Mouse (Mus musculus) spleen, embryonic (tissue): Measurements from ENCODE around the gene Nacc2.

ENCODE experiments used
- CTCF ChIA-PET: fragments of 350-600 bp; sonication (Branson Sonifier 250); formaldehyde crosslinking; loops from one replicate; lab custom pipeline; 2022; lab: Charles Lee

The Nacc2 gene

DNA sequence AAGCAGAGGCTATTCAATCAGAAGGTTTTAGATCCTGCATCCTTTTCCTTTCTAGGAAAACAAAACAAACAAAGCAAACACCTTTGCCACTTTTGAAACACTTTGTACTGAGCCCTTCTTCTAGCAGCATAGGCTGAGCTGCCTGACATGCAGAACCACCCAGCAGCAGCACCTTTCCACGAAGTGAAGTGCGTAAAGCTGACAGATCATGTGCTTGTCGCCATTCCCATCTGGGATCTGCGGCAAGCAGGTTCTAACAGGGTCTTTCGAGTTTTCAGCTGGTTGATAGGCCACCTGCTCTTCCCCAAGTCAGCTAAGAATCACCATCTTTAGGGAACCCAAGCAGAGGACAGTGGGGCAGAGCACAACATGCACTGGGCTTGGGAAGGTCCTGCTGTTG is 66.8 kb downstream of the Nacc2 start:
- CTCF ChIA-PET = no interaction called here

DNA sequence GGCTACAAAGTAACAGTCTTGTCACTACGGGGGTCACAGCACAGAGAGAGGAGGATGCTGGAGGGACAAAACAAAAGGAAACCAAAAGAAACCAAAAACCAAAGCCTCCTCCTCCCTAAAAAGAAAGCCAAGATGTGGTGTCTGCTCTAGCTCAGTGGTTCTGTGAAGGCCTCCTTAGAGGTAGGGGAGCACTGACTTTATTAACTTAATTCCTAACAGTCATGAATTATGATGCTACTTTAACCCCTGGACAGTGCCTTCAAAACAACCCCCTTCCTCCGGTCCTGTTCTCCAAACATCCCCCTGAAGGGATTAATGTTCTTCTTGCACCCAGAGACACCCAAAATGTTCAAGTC is 67.3 kb downstream of the Nacc2 start:
- CTCF ChIA-PET = no interaction called here

DNA sequence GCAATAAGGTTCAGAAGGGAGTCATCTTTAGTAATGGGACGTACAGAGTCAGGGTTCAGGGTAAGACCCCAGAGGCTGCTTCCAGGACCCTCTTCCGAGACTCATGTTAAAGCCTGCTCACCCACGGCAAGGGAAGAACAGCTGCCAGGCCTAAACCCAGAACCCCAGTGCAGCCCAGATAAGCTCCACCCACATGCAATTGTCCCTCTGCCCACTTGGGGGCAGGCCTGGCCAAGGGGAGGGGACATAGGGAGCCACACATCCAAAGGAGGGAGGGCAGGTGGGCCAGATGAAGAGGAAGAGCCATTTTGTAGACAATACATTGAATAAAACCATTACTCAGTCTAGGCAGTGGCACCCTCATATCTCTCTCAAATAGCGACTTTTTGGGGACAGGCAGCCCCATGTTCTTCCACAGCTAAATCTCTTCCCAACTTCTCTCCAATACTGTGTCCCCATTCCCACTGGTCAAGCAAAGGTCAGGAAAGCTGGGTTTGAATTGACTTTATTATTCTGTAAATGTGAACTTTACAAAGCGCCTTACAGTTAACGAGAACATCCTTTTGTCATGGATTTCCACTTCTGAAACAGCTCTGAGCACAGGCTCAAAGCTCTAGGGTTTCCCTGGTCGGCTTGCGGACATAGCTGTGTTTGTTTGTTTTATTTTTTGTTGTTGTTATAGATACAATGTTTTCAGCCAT is 67.8 kb downstream of the Nacc2 start:
- CTCF ChIA-PET = no interaction called here

DNA sequence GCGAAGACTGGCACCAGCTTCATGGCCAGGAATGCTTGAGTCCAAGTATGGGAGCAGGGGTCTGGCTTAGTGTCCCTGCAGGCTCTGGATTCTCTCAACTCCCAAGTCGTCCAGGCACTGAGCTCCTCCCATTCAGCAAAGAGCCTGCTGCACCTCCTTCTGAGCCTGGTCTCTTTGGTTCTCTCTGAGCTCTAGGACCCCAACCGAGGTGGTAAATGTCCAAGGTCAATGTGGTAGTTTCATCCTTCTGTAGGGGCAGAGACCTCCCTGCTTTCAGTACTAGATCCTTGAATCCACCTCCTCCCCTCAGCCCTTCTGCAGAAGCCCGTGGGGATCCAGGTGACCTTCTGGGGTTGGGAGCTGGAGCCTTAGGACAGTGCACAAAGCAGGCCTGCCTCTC is 70.2 kb downstream of the Nacc2 start:
- CTCF ChIA-PET = no interaction called here

DNA sequence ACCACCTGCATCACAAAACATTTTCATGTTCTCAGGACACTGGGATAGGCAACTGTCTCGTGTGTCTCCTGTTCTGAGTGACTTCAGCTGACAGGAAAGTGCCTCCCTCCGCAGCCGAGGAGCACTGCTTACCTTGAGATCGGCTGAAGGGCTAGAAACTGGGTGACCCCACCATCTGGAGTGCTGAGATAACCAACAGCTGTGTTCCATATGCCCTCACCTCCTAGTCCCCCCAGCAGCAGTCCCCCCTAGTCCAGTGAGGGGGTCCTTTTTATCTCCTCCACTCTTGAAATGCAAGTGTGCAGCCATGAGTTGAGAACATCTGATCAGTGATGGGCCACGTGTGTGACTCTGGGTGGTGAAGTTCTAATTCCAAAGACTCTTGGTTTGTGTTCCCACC is 74.2 kb downstream of the Nacc2 start:
- CTCF ChIA-PET = interaction anchor here (0.6 kb wide), 1 partner anchor 19 kb away, joined by 13 read pairs; no protein-coding TSS in a partner anchor

DNA sequence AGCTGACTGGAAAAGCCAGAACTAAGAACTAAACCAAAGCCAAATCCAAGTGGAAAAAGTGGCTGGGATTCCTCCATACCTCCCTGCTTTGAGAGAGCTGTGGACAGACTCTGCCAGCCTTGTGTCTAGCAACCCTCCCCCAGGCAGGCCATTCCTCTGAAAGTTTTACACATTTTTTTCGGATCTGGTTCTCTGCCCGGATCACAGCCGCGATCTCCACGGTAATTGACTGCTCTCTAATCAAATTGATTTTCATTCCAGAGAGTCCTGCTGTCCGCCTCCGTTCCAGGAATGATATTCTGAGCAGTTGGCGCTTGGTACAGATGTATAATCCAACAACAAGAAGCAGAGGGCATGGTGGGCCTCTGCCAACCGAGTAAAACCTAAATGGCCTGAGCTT is 78.8 kb downstream of the Nacc2 start:
- CTCF ChIA-PET = no interaction called here

DNA sequence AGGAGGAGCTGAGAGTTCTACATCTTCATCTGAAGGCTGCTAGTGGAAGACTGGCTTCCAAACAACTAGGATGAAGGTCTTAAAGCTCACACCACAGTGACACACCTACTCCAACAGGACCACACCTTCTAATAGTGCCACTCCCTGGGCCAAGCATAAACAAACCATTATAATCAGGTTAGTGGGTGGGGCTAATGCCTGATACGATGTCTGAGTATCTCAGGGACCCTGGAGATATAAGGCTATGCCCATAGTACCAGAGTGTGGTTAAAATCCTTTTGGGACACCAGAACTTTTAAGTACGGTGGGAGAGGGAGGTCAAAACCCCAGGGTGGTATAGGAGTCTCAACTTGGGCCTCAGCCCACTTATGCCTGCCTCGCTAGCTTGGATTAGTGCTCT is 80.4 kb downstream of the Nacc2 start:
- CTCF ChIA-PET = no interaction called here

DNA sequence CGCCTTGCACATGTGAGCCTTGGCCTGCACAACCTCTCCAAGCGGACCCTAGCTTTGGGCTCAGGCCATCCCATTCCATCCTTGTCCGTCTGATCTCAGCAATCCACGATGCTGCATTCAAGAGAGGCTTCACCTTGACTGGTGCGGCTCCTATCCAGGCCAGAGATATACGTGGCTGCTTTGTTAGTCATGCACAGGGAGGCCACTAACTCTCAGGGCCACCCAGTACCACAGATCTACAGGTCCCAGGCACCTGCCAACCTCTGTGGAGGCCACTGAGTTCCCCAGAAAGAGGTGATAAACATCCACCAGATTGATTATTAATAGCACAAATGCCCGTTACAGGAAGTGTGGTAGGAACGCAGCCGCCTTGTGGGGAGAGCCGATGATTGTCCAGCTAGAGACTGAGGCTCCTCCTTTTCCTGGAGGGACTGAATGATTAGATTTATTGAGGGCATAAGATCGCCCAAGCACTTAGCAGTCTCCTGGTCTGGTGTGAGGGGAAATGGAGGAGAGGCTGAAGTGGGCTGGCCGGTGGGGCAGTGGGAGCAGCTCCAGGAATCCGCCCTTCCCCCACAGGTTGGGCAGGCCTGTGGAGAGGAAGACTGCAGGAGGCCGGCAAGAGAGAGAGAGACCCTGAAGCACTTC is 81.7 kb downstream of the Nacc2 start:
- CTCF ChIA-PET = no interaction called here

DNA sequence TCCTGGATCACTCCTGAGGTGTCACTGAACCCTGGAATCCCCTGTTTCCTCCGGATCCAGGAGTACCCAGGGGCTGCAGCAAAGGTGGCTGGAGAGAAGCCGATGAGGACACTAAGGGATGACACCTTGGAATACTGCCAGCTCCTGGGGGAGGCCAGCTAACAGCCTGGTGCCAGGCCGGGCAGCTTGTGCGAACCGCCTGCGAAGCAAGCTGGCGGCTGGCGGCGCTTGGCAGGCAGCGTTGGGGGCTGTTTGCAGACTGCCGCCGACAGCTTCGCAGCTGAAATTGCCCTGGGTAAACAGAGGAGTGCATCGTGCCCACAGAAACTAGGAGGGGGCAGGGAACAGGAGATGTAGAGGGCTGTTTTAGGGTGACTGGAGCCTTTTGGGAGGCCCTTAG is 83.1 kb downstream of the Nacc2 start:
- CTCF ChIA-PET = no interaction called here

DNA sequence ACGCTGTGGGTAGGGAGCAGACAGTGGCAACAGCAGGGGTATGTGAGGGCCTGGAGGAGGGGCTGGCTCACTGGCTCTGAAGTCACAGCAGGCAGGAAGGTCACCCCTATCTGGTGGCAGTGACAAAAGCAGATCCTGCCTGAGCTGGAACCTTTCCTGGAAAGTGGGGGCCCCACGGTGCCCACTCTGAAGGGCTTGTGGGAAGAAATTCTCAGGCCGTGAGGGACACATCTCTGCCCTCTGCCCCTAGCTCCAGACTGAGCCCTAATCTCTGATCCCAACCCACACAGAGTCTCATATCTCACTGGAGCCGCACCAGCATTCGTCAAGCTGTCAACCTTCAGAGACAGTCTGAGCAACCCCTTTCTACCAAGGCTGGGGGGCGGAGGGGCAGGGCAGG is 85.6 kb downstream of the Nacc2 start:
- CTCF ChIA-PET = no interaction called here

DNA sequence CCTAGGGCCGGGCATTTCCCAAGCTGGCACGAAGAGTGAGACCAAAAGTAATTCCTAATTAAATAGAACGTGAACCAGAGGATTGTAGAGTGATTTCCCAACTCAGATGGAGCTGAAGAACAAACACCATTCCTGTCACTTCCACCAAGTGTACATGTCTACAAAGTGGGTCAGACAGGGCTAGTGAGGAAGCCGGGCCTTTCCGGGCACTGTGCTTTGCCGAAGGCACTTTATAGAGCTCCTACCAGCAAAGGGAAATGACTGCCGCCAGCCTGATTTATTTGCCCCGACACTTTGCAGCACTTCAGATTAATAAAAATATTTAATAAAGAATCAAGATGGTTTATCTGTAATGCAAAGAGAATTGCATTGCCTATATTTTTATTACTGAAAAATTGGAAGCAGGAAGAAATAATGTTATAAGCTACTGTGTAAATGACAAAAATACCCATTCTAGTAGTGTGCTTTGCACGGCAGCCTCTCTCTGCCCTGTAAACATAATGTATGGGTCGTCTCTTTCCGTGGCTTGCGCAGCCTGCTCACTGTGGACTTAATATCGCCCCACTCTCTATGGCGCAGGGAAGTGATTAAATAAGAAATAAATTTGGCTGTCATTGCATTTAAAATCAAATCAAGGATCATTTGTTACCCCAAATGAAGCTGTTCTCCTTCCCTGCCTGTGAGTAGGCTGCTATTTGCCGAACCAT is 88.5 kb downstream of the Nacc2 start:
- CTCF ChIA-PET = no interaction called here

DNA sequence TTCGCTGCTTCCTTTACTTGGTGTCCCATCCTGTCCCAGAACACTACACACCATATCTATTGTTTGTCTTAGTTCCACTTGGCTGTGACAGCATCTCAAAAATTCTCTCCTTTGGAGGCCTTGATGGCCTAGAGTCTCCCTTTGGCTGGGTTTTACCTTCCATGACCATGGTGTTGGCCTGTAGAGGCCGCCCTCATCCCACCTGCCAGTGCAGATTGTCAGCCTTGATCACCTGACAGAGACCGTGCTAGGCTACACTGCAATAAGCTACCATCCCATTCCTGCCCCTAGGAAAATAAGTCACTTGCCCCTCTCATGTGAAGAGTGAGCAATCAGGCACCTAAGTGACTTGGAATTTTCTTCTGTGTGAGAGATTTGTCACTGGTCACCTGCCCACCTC is 92.7 kb downstream of the Nacc2 start:
- CTCF ChIA-PET = no interaction called here

DNA sequence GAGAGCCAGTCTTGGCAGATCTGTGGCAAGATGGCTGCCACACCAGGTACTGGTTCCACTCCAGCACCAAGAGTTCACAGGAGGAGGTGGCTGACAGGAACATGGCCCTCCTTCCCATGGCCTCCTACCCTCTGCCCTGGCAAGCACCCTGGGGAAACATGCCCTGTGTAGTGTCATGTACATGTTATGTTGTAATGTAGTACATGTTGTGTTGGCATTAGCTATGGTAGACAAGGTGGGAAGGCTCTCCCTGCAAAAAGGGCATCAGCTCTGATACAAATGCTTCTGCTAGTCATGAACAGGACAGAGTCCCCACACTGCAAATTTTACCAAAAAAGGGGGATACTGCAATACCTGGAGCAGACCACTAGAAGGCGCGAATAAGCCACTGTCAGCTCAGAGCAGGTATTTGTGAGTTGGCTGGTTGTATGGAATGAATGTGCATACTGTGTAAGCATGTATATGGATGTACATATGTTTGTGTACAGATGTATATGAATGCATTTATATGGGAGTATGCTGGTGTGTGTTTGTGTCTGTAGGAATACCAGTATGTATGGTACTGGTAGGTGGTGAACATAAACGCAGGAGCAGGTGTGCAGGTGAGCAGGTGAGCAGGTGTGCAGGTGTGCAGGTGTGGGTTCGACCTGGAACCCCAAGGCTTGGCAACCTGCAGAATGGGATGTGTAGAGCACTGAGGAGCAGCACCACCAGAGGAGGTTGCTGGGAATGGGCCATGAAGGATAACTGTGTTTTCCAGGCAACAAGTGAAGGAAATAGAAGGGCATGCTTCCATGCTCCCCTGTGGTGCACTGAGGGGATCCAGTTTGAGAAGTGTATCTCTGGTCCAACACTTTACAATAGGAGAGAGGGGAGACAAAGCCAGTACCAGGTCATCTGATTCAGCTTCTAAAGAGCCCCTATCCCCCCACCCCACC is 98.6 kb downstream of the Nacc2 start:
- CTCF ChIA-PET = interaction anchor here (1.1 kb wide), 1 partner anchor 117 kb away, joined by 5 read pairs; no protein-coding TSS in a partner anchor

DNA sequence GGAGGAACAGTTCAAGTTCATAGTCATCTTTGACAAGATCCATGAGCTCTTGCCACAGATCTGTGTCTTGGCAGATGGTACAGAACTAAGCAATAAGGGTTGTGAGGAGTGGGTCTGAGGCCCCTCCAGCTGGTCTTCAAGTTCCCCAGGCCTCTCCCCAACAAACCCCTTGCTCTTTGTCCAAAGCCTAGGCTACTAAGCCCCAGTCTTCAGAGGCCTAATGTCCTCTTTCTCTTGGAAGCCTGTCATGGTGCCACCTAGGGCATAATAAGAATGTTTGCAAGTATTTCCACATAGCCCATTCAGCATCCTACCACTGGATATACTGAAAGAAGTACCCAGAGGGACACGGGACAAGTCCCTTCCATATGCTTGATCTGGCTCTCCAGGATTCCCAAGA is 100.4 kb downstream of the Nacc2 start:
- CTCF ChIA-PET = interaction anchor here (0.7 kb wide), 1 partner anchor 157 kb away, joined by 3 read pairs; no protein-coding TSS in a partner anchor

DNA sequence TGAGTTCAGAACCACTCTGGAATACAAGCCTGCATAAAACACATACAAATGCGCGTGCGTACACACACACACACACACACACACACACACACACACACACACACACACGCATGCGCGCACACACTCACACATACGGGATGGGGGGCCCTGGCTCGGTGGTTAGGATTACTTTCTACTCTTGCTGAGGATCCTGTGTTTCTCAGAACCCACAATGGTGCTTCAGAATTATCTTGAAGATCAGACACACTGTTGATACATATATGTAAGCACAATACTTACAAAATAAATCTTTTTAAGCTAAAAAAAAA is 100.8 kb downstream of the Nacc2 start:
- CTCF ChIA-PET = interaction anchor here (0.7 kb wide), 1 partner anchor 158 kb away, joined by 3 read pairs; no protein-coding TSS in a partner anchor

DNA sequence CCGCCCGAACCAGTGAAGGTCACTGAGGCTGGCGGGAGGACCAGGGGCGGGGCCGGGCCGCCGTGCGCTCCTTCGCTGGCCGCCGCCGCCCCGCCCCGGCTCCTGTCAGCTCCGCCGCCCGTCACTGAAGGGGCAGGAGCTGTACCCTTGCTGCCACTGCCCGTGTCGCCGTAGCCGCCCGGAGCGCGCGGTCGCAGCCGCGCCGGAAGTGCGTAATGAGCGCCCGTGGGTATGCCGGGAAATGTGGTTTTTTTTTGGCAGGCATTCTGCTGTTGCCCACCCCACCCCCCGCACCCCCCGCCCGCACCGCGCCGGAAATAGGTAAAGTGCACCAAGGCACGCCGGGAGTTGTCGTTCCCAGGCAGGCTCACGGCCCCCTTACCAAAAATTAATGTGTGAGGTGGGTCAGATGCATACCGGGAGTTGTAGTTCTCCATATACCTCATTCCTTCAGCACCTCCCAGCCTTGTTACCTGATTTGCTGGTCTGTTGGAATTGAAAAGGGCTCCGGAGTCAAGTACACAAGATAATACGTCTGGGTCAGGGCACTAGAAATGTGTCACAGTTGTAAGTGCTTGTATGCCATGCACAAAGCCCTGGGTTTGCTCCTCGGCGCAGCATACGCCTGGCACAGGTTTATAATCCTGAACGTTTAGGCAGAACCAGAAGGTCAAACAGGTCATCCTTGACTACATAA is 101.3 kb downstream of the Nacc2 start, which contains the start of gene Ubac1:
Gene Ubac1, minus strand, starts transcription at position 187 of the 697 bp plus-strand sequence.
- CTCF ChIA-PET = no interaction called here

DNA sequence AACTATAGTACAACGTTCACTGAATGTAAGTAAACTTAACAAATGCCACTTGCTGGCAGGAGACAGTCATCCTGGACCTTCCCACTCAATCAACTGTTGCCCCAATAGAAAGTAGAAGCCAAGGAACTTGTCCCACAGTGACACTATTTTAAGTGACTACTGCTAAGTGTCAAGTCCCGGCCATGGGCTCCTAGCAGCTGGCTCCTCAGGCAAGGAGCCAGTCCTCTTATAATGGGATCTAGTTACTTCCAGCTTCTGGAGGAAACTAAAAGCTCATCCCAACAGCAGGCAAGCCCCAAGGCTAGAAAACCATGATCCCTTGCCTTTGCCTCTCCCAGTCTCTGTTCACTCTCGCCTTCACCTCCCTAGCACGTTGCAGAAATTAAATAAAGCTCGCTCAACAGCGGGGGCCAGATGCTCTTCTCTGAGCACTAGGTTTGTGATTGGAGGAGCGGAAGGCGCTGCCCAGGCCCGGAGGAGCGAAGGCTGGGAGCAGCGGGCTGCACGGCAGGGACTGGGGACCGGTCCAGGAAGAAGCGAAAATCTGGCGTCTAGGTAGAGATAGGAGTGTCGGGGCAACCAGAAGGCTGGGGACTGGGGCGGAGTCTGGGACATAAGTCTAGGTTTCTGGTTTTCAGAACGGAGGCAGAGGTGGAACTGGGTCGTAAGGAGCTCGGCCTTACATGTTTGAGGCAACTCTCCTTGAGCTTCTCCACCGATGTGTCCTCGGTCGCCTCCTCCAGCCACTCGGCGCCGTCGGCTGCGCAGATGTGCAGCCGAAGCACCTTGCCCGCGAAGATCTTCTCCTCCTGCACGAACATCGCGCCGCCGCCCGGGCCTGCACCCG is 102.1 kb downstream of the Nacc2 start:
- CTCF ChIA-PET = no interaction called here

DNA sequence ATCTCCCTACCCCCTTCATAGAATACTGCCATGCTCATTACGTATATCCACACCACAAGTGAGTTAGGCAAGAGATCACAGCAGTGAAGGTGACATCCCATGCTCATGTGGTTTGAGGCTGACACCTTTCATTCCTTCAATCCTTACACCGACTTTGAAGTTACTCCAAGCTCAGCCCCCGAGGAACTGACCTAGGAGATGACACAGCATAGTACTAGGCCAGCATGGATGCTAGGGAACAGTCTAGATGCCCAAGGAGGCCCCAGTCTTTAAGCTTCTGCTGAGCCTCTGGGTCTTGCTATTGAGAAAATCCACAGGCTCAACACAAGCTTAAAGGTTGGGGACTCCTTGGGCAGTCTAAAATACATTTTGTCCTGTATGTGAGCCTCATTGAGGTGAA is 103.1 kb downstream of the Nacc2 start:
- CTCF ChIA-PET = no interaction called here

DNA sequence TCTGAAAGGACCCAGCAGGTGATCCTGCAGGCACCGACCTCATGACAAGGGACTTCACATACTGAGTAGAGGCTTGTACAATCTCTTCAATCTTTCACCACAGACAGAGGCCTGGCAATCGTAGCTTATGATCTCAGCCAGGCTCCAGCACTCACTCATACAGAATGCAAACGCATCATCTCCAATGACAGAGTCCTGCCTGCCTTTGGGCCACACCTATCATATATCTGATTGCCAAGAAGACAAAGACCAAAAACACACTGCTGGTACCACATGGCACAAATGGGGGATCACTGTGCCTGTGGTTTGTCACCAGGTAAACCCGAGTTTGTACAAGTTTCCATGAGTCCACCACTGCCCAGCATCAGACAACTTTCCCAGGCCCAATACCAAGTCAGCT is 105.7 kb downstream of the Nacc2 start:
- CTCF ChIA-PET = no interaction called here

DNA sequence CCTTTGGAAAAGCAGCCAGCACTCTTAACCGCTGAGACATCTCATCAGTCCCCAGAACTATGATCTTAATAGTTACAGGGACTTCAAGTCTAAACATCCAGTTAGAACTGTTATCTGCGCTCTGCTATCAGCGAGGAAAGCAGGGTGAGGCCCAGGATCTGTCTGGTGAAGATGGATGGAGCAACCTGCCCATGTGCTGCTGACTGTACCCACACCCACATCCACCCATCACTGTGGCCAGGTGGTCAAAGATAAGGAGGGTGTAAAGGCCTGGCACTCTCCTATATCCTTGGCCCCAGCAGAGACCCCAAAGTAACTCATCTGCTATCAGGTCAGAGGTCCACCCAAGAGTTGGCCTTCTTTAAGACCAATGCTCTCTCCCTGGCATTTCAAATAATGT is 109.3 kb downstream of the Nacc2 start:
- CTCF ChIA-PET = no interaction called here
